Mouse (Mus musculus) megakaryocyte, embryonic 14.5 days (primary cell): ENCODE measurements at regions not wholly inside any gene's neighbourhood (a gene's known extent, or its start where the extent isn't known, plus 50 kb on each side); places are given as distances from the start of the nearest gene placed in this dataset.

Experiments used
- FLI1 ChIP-seq: IDR thresholded peaks from 2 replicates; pipeline ENCODE4 v1.6.1; 2012; ENCODE audit warnings: low read length, inconsistent platforms, mixed read lengths
- GATA1 ChIP-seq: IDR thresholded peaks from 3 replicates; pipeline ENCODE4 v1.6.1; 2012; ENCODE audit warnings: mixed read lengths, low read length, inconsistent platforms, borderline replicate concordance

DNA sequence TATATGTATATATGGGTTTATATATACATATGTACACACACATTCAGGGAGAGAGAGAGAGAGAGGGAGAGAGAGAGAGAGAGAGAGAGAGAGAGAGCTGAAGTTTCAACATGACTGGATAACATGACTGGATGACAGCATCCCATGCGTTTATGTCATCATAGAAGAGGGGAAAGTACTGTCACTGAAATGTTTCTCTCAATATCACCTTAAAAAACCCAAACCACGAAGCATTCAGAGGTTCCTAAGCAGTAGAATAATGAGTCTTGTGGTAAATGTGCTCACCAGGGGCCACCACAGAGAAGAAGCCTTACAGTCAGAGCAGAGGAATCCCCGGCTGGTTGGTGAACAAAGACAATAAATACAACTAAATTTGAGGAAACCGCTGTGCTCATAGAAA is 342.9 kb upstream of the Adamts16 start:
- no peak for TF ChIP-seq GATA1
- no peak for TF ChIP-seq FLI1
